Mouse (Mus musculus) kidney, adult 11 months (tissue): ENCODE results near the gene Rasgrp2.
A peak's percentile ranks its signal among the peaks of the same experiment; 100 is the strongest.

Experiments
- DNase-seq: peaks from one replicate; pipeline ENCODE4 v3.0.0; 2022

The Rasgrp2 gene

DNA sequence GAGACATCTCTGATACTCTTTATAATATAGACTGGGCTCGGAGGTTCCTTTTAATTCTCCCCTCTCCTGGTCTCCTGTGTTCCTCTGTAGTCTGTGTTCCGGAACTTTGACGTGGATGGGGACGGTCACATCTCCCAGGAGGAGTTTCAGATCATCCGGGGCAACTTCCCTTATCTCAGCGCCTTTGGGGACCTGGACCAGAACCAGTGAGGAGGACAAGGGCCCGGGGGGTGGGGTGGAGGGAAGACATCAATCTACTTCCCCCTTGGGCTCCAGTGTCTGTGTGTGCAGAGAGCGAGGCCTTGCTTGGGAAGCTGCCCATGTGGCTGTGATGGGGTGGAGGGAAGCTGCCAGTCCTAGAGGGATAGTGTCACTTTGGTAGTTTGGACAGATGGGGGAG, 9.6 kb downstream of the Rasgrp2 start:
- no peak for DNase-seq

DNA sequence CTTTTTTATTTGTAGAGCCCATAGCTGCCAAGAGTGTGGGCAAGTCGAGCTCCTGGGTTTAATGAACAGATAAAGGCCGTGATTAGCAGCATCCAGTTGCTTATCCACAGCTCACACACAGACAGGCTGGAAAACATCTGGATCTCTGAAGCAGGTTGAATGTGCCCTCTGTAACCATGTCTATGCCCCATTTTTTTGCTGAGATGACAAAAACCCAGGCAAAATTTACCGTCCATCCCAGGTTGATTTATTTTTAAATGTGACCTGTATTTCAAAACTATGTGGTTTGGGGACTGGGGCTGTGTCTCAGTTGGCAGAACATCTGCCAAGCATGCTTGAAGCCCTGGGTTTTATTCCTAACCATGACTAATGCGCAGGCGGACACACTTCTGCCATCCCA, 10.0 kb downstream of the Rasgrp2 start:
- no peak for DNase-seq

DNA sequence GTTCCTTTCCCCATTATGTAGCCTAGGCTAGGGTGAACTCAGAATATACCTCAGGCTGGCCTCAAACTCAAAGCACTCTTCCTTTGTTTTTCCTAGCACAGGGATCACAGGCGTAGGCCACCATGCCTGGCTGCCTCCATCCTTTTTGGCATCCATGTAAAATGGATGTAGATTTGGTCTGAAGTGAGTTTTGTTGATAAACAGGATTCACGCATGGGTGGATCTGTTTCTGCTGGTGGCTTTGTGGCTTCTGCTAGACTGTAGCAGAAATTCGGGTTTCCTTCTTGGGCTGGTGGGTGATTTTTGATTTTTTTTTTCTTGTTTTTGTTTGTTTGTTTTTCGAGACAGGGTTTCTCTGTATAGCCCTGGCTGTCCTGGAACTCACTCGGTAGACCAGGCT, 10.8 kb downstream of the Rasgrp2 start:
- no peak for DNase-seq

DNA sequence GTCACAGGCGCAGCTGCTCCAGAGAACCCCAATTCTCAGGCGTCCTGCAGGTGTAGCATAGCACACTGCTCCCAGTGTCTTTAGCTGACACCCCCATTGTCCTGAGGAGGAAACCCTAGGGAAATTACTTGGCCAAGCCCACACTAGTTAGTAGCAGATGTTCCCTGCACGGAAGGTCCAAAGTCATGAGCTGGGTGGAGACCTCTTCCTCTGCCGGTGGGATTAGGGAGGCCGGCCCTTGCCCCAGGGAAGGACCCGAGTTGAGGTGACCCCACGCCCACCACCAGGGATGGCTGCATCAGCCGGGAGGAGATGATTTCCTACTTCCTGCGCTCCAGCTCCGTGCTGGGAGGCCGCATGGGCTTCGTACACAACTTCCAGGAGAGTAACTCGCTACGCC, 13.7 kb downstream of the Rasgrp2 start:
- DNase-seq = no peak

DNA sequence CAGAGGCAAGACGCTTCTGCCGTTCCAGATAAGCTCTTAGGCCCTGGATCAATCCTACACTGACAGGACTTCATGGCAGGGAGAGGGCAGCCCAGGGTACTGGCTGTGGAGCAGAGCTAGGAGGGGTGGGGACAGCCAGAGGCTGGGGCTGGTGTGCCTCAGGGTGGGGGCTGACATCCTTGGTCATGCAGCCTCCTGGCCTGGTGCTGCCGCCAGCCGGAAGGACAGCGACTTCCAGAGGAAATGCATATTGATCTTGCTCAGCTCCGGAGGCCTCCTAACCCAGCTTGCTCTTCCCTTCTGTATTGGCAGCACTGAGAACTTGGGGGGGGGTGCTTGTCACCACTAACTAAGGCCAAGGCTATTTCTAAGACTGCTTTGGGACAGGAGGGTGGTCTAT, 16.3 kb downstream of the Rasgrp2 start:
- DNase-seq = peak; percentile 17

DNA sequence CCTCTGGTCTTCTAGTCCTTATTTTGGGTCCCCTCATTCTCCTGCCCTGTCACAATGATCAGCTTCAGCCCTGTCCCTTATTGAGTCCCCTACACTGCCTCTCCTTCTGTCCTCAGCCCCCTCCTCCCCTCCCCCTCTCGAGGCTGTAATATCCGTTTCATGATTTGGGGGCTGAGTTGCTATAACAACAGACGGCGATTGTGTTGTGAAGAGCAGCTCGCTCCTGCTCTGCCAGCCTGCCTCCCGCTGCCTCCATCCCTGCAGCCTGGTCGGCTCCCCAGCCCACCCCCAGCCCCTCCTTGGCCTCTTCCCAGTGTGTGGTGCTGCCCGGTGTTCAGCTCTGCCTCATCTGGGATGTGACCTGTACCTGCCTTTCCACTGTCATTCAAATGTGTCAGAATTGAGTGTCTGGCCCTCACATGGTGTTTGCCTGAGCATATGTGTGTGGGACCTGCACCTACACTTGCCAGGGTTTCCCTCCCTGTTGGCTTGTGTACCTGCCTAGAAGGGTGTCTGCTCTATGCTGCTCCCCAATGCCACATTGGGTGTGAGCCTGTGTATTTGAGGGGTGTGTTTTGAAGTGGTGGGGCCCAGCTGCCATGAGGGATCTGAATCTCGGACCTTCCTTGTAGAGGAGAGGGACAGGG, 17.1 kb downstream of the Rasgrp2 start:
- no peak for DNase-seq

DNA sequence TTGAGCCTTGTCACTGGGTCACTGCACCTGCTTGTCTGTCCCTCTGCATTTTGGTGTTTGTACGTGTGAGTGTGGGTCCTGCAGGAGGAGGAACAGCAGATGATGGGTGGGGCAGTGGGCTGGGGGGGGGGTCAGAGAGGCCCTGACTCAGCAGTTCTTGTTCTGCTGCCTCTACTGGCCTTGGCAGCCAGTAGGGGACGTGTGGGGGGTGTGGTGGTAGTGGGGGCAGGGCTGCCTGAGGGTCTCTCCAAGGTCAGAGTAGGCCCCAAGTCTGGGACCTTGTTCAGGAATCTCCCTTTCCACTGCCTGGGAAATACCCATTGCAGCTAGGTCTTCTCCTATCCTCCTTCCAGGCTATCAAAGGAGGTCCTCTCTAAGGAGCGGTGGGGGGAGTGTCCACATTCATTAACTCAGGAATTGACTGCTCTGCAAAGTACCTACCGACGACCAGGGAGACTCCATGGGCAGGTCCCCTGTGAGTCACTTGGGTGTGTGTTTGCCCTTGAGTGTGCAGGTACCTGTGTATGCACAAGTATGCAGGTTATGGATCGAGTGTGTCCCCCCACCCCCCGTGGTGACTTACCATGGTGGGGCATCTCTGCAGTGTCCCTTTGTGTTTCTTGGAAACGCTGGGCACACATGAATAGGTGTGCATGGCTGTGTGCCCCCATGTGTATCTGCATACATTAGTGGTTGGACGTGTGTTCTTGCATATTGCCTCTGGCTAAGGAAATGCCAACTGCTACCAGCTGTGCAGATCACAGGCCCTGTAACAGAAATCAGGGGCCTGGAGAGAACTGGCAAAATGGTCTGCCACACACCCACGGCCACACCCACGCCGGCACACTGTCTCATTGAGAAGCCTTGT, 18.0 kb downstream of the Rasgrp2 start:
- DNase-seq = peak; percentile 20

DNA sequence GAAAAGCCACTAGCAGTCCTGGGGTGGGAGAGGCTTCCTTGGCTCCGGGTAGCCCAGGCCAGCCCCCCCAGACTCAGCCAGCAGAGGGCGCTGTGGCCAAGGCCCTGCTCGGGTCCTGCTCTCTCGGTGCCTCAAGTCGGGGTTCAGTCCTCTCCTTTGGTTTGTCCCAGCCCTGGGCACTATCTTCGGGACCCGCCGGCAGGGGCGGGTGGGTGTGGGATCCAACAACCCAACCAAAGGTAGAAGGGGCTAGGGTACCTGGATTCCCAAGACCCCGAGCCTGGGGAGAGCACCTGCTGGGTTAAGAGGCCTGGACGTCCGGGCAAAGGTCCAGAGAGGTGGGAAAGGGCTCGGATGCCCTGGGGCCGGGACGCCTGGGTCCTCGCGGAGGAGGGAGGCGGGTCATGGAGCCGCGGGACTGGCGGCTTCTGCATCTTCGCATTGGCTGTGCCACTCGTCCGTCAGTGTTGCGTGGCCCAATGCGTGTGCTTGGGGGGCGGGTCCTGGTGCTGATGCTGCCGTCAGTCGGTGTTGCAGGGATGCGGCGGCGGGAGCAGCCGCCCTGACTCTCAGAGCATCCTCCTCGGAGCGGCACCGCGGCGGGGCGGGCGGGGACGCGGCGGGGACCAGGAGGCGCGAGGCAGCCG, 19.2 kb downstream of the Rasgrp2 start, which contains the start of gene Nrxn2:
Gene Nrxn2, plus strand, starts transcription at position 499 of the 647 bp plus-strand sequence.
- peak; percentile 68 for DNase-seq

DNA sequence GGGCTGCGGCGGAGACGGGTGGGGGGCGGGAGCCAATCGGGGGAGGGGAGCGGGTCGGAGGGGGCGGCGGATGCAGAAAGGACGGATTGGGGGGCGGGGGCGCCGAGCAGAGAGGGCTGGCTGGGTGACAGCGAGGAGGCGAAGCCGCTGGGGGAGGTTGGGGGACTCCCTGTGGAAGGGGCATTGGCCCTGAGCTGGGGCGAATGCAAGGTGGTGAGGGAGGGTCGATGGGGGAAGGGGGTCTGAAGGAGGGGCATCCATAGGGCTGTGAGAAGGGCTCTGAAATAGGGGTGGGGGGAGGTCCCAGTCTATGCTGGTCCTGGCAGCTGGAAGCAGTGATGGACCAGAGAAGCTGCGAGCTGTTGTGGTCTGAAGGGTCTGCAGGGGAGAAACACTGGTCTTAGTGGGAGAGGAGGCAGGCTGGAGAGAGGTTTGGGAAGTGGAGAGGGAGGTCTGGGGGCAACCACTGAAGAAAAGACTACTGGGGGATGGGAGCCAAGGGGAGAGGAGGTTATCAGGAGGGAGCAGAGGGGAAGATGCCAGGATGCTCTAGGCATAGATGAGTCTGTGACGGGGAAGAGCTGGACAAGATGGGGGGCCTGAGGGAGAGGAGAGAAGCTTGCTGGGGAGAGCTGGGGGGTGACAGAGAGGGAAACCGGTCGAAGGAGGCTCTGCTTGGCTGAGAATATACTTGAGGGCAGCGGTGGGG, 20.0 kb downstream of the Rasgrp2 start:
- DNase-seq = no peak

DNA sequence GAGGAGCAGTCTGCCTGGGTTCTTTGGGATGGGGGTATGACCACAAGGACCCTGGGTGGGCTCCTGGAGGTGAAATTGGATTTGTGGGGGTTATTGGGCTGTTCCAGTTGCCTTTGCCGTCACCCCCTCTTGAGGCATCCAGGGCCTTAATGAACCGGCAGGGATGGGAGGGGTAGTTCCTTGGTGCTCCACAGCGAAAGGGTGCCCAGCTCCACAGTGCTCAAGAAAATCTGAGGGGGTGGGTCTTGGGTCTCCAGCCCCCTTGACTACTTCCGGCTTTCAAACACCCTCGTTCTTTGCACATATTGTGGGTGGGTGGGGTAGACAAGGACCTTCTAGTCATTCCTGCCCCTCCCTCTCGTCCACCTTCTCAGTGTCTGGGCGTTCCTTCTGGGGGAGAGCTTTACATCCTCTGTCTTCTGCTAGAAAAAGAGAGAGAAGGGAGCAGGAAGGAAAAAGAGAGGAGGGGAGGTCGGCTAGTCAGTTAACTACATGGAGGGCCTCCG, 20.7 kb downstream of the Rasgrp2 start:
- no peak for DNase-seq

DNA sequence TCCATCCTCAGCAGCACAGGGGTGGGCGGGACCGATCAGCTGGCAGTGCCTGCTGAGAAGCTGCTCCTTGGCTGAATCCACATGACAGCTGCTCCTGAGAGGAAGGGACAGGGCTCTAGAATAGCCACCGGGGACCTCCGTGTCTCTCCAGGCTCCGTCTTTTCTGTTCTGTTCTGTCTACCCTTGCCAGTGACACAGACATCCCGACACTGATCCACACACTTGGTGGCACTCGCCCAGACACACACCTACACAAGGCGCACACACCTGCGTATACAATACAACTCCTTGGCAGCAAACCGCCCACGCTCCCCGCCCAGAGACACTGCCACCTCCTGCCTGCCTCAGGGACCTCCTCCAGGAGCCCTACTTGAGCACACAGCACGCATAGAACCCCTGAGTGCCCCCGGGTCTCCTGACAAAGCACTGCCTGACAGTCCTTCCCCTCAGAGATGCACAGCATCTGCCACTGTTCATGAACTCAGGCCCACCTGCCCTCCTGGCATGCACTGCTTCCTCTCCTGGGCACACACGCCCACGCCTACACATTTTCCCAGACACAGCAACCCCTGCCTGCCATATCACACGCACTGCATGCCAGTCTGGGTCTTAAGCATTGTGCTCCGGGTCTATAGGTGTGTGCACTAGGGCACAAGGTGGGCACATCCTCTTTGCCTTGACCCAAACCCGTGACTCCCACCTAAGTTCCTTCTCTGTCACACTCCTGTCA, 21.5 kb downstream of the Rasgrp2 start:
- DNase-seq = no peak

DNA sequence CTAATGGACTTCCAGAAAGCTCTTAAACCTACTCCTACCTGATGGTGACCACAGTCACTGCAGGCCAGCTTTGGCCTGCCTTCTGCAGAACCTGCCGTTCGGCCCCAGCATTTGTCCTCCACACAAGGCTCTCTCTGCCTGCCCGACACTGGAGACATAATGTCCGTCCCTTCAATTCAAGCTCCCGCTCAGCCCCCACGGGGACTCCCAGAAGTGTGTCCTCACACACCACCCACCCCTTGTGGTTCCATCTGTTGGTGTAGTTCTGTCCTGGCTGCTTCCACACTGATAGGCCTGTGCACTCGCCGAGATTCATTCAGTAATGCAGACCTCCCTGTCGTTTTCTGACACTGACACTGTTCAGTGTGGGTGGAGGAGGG, 22.1 kb downstream of the Rasgrp2 start:
- DNase-seq = no peak

DNA sequence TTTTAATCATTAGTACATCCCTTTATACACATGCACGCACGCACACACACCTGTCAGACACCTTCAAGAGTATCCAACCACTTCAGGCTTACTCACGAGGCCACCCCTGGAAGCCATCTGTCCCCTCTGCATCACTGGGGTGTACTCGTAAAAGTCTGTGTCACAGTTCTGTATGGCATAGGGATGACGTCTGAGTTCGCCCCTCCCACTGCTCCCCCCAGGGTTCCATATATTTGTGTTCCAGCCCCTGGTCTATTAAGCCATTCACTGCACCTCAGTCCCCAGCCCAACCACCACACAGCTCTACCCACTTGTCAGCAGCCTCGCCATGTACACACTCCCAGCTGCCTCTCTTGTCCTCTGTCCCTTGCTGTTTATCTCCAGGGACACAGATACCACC, 22.9 kb downstream of the Rasgrp2 start:
- no peak for DNase-seq

DNA sequence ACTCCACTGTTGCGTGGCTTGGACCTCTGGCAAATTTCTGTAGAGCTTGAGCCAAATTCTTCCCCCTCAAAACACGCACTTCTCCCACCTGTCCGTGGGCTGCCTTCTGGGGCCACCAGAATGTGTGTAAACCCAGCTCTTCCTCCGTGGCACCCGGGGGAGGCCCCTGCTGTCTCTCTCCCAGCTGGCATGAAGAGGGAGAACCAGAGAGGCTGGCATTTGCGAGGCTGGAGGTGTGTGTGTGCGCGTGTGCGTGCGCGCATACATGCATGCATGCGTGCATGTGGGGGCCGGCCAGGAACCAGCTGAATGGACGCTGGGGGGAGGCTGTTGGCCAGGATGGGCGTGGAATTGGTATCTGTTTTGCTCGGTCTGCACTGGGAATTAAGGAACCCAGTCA, 24.1 kb downstream of the Rasgrp2 start:
- no peak for DNase-seq

DNA sequence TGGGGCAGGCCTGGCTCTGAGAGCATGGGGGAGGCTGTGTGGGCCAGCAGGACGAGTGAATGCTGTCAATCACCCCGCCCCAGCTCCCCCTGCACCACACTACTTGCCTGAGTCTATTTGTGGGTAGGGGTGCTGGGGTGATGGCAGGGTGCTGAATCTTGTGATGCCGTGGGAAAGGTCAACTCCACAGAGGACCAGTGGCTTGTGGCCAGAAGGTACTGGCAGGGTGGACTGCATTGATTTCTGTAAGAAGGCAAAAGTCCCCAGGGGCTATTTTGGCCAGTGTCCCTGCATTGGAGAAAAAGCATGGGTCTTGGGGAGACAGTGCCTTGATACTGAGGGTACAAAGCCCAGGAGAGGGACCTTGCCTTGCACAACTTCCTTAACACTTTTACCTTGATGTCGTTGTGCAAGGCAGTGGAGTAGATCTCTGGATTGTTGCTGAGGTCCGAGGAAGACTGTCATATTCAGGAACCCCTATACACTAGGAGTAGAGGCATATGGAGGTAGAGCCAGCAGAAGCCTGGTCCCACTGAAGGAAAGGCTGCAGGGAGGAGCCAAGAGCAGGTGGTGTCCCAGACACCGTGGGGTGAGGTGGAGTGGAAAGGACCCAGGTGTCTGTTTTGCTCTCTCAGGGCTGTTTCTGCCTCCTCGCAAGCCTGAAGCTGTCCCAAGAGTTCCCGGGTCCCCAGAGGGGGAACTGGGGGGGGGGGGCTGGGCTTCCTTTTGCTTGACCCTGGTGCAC, 25.2 kb downstream of the Rasgrp2 start:
- no peak for DNase-seq

DNA sequence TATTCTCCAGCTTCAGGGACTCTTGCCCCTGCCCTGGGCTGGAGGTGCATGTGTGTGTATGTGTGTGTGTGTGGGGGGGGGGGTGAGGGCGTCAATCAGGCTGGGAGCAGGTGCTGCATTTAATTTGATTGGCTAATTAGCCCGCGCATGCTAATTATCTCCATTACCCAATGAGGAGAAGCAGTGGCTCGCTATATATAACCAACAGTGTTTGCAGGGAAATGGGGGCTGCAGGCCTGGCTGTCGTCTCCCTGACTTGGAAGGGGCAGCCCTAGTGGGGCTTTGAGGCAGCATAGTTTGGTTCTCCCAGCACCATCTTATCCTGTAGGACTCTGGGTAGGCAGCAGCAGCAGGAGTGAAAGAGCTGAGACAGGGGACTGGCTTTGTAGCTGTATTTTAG, 26.5 kb downstream of the Rasgrp2 start:
- no peak for DNase-seq

DNA sequence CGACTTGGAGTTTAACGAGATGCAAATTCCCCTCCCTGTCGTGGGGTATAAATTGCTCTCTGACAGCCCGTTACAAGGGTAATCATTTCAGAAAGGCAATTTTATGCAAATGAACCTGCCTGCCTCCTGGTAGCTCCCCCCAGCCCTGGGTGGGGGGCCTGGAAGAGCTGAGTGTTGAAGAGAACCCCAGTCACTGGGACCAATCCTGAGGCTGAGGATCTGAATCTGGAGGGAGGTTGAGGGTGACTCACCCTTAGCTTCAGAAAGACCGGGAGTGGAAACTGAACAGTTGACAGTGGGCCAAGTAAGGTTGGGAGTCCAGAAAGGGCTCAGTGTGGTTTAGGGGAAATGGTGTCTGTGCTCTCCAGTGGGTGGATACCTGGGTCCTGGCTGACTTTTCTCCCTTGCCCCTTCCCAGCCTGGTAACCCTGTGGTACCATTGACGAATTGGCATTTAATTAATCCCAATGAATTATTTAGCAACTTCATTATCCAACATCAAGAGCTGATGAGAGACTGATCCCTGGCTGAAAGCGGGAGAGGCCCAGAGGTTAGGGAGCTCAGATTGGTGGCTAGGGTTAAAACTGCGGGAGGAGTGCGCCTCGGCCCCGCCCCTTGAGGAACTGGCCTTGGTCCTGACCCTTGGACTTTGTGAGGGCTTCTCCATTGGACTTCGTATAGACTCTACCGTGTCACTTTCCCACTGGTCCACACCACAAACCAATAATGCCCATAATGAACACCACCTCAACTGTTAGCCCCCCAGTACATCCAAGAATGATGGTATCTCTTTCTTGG, 27.8 kb downstream of the Rasgrp2 start:
- peak; percentile 21 for DNase-seq

DNA sequence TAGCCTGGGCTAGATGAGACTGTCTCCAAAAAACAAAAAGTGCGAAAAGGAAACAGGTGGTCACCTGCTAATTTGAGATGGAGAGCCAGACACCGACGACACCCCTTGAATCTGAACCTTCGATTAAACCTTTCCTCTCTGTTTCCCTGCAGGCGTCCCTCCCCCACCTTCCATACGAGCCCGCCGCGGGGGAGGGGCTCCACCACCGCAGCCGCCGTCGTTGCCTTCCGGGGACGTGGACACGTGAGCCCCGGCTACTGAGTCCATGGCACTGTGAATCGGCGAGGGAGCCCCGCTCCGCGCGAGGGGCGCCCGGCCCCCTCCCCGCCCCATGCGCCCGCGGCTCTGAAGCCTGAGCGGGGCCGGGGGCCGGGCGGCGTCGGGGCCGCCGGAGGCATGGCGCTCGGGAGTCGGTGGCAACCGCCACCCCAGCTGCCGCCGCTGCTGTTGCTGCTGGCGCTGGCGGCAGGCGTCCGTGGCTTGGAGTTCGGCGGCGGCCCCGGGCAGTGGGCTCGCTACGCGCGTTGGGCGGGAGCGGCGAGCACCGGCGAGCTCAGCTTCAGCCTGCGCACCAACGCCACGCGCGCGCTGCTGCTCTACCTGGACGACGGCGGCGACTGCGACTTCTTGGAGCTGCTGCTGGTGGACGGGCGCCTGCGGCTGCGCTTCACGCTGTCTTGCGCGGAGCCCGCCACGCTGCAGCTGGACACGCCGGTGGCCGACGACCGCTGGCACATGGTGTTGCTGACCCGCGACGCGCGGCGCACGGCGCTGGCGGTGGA, 28.7 kb downstream of the Rasgrp2 start:
- DNase-seq = no peak

DNA sequence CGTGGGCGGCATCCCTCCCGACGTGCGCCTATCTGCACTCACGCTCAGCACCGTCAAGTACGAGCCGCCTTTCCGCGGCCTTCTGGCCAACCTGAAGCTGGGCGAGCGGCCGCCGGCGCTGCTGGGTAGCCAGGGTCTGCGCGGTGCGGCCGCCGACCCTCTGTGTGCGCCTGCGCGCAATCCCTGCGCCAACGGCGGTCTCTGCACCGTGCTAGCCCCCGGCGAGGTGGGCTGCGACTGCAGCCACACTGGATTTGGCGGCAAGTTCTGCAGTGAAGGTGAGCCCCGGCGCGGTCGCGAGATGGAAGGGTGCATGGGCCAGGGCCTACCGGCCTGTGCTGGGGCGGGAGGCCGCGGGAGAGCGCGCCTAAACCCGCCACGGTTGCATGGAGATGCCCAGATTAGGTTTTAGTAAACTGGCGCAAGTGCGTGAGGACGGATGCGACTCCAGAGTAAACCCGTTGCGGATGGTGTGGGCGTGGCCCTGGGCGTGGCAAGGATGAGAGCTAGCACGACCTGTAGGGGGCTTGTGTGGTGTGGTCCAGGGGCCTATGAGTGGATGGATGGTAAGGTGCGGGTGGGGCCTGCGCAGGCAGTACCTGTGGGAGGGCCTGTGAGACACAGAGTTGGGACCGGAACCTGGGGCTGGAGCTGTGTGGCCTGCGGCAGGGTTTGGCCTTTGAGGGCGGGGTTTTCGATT, 29.5 kb downstream of the Rasgrp2 start:
- no peak for DNase-seq
